Mouse (Mus musculus): ENCODE data around the gene Zfp362.

GRCm38 (mm10) chr4:128734217-128734616 lies 71.6 kb downstream of the Zfp362 start:
- TF ChIP-seq ZC3H11A (IDR thresholded peaks at IDR 0.05; ENCODE audit: low read depth, low read length): no peak
- no peak for TF ChIP-seq E2F4 (IDR thresholded peaks at IDR 0.05; ENCODE audit: insufficient replicate concordance, low read depth, low read length)
- no peak for TF ChIP-seq USF1 (IDR thresholded peaks at IDR 0.05; ENCODE audit: low read depth, low read length)
- no peak for TF ChIP-seq CTCF (conservative IDR thresholded peaks at IDR 0.05 in 1 of 2, IDR thresholded peaks at IDR 0.05 in 1 of 2; ENCODE audit: low read depth in 2 of 2, low read length in 2 of 2)
- TF ChIP-seq ZMIZ1 (IDR thresholded peaks at IDR 0.05; ENCODE audit: low read depth, low read length): no peak
- no peak for TF ChIP-seq MYC (IDR thresholded peaks at IDR 0.05; ENCODE audit: low read depth, low read length)
- no peak for TF ChIP-seq JUND (conservative IDR thresholded peaks at IDR 0.05; ENCODE audit: low read depth, low read length)
